Mouse (Mus musculus): ENCODE data around the gene Trmt1.

Gene Trmt1

DNA sequence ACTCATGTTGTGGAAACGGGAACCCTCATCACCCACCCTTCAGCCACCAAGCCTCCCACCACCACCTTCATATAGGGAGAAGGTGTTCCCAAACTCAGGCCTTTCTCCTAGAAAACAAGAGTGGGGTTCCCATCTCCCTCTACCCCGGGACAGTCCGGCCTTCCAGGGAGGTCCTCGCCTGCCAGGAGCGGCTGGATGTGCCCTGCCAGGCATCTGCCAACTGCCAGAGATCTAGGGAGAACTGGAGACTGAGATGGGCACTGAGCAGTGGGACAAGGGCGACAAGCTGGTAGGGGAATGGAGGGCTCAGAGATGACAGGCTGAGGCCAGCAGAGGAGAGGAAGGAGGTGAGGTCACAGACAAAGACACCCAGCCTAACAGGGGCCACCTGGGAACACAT, 47.9 kb downstream of the Trmt1 start:
- DNase-seq (ENCODE audit: low spot score), result no peak

- DNase-seq (ENCODE audit: low spot score), result no peak
Observed at GRCm38 (mm10) chr8:84734680-84735079, 48.6 kb downstream of the Trmt1 start.

DNA sequence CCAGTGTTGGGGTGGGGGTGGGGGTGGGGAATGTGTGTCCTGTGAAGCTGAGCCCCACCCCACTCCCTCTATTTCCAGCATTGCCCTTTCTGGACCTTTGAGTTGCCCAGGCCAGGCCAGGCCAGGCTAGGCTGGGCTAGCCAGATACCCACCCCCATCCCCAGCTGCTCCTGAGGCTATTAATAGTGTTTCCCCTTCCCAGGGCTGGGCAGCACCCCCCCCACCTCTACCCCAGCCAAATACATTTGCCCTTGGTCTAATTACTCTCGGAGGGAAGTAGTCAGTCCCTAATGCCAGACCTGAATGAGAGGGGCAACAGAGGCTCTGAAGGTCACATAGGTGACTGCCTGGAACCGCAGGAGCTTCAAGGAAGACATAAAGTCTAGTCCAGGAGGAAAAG, 49.5 kb downstream of the Trmt1 start:
- no peak for DNase-seq (ENCODE audit: low spot score)

- DNase-seq (ENCODE audit: low spot score), result no peak
Observed at GRCm38 (mm10) chr8:84736521-84736920, 50.4 kb downstream of the Trmt1 start.

DNA sequence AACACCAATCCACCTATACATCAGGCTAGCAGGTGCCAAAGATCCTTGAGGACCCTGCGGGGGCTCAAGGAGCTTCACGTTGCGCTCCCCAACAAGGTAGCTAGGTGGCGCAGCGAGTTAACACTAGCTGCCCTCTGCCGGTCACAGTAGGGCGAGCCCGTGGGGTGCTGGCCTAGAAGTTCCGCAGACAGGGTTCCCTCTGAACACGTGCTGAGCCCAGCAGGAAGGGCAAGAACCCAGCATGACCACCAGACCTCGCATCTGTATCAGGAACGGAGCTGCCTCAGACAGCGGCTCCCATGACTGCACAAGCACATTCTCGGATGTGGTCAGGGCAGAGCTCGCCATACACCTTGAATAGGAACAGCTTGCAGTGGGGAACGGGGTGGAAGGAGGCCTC, 51.5 kb downstream of the Trmt1 start:
- peak; percentile 73 for DNase-seq (ENCODE audit: low spot score)

DNA sequence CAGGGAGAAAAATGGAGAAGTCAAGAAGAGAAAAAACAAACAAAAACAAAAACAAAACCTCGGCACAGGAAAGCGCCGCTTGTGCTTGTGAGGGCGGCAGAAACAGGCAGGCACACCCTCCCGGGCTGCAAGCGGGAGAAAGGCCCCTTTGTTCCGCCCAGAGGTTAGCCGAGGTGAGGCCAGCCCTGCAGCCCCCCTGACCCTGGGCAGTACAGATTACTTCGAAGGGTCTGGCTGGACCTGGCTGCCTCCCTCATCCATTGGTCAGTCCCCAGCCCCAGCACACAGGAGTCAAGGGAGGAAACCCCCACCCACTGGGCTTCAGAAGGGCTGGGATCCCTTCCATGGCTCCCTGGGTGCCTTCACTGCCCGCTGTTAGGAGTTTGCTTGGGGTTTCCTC, 52.2 kb downstream of the Trmt1 start:
- DNase-seq (ENCODE audit: low spot score), result no peak

DNA sequence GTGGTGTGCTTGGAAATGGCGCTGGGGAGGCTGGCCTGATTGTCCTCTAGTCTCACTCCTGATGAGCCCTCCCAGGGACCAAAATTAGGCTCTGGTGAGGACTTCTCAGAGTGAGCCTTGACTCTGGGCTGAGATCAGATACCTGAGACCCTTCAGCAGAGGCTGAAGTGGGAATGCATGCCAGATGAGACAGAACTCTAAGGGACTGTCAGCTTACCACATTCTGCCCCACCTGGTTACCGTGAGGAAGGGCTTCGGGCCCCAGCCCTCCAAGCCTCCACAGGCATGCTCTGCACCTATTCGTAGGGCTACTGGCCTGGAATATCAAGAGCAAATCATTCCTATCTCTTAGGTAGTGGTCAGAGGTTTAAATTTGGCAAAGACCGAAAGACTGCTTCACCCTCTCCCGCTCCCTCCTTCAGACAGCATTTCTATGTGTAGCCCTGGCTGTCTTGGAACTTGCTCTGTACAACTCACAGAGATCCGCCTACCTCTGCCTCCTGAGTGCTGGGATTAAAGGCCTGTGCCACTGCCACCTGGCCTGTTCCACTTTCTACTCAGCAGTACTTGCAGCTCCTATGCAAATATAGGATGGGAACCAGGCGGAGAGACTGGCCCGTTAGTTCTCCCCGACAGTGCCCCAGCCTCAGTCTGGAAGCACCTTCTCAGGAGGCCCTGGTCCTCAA, 52.8 kb downstream of the Trmt1 start:
- no peak for DNase-seq (ENCODE audit: low spot score)

GRCm38 (mm10) chr8:84739401-84739742, 53.3 kb downstream of the Trmt1 start:
- no peak for DNase-seq (ENCODE audit: low spot score)

GRCm38 (mm10) chr8:84740895-84741843, 55.1 kb downstream of the Trmt1 start:
- no peak for DNase-seq (ENCODE audit: low spot score)

DNA sequence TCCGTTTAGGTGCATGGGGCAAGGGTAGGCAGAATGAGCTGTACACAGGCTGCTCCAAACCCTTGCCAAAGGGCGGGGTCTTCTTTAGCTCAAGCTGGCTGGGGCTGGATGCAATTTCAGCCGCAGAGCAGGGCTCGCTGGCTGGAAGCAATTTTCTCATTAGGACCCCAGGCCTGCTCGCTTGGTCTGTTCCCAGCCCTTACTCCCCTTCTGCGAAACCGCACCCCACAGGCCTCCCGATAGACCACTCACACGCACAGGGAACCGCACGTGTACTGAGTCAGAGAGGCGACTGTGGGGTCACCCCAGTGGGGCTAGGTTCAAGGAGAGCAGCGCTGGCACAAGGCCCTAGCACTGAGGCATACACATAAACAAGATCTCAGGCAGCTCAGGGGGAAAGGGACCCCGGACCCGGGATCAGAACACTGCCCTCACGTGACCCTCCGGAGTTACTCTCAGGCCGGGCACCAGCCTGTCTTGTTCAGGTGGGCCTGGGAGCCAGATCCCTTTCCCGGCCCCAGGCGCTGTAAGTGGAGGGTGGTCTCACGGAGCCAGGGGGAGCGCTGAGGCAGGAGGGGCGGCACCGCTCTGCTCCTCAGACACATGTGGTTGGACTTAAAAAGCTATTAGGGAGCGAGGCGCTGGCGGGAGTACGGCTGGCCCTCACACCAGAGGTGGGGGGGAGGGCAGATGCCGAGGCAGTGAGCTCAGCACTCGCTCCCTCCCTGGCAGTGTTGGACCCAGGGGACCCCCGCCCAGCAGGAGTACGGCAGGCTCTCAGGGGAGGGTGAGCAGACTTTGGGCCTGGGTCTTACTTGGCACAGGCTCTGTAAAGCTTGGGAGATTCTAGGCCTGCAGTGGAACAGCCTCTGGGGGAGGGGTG, 56.3 kb downstream of the Trmt1 start:
- DNase-seq (ENCODE audit: low spot score), result peak; percentile 57

DNA sequence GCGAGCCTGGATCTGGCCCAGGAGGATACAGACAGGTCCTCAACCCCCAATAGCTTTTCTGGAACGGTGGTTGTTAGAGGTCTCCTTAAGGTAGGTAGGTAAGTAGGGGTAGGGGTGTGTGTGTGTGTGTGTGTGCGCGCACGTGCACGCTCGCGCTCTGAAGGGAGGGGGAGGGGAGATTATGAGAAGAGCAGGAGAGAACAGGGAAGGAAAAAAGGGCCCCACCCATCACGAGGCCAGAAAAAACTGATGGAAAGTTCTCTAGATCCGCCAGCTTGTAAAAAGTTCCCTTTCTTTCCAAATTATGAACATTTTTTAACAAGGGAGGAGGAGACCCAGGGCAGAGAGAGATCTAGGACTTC, 56.9 kb downstream of the Trmt1 start:
- DNase-seq (ENCODE audit: low spot score), result no peak

DNA sequence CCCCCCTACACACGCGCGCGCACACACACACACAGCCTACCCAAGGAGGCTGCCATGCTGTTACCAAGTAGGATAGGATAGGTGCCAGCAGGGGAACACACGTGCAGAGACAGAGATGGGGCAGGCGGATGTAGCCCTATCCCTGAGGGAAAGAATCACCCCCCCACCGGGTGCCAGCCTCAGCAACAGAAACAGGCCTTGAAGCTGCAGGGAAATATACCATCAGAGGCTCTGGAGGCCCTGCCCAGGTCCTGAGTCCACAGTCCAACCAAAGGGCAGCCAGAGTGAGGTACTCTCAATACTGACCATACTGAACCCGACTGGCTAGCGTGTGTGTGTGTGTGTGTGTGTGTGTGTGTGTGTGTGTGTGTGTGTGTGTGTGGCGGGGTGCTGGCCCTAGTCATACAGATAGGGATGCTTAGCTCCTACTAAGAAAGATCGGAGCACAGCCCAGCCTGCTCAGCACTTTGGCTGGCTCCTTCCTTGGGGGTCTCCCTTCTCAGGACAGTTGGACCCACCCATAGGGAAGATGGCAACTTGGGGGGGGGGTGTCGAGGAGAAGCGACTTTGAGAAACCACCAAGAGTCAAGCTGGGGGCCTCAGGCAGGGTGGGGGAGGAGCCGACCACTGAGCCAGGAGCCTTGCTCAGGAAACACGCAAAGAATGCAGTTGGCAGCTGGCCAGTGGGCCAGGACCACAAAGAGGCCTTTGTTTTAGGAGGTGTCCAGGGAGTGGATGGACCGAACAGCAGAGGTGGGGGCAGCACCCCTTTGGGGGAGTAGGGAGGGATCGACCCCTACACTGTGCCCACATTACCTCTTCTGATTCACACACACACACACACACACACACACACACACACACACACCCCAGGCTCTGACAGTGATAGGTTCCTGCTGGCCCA, 57.7 kb downstream of the Trmt1 start:
- DNase-seq (ENCODE audit: low spot score), result peak; percentile 66

DNA sequence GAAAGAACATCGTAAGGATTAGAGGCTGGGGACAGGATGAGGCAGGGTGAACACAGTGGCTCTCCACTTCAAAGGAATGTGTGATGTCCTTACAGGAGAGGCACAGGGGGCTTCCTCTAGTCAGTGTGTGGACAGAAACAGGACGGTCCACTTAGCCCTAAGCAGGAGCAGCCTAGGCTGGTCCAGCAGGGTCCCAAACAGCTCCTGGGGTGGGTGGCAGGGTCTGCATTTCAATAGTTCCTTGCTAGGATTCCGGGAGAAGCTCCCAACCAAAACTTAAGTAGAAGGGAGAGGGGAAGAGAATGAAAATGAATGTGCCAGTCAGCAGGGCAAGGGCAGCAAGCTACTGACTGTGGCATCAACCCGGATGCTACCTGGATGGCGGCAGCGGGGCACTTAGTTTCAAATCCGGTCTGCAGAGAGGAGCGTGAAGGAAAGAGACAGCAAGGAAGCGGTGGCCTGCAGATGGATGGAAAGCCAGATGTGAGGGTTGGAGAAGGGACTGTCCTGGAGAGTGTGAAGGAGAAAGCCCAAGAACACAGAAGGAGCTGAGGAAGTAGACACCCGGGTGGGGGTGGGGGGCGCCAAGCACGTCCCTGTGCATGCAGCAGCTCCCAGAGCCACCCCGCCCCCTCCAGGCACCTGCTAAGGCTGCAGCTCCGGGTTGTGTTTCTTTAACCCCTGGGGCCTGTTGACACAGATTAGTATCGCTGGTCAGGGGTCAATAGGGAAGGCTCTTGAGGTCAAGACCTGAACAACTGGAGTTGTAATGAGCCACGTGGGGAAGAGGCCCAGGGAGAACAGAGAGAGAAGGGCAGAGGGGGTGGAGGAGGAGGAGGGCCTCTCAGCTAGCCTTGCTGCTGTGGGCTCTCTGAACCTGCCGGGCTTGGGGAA, 59.2 kb downstream of the Trmt1 start:
- no peak for DNase-seq (ENCODE audit: low spot score)
